ENCODE assay signal across 9 mouse cellular contexts in the genomic region with DNA sequence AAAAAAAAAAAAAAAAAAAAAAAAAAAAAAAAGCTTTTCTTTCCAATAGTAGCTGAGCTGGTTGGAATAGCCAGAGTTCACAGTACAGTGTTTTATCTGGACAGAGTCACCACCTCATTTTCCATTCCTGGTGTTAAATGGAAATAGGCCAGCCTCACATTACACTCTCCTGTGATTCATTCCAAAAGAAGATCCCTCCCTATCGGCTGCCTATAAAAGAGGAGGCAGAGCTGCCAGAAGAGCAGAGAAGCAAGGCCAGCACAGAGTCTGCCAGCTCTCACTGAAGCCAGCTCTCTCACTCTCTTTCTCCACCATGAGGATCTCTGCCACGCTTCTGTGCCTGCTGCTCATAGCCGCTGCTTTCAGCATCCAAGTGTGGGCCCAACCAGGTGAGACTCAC. TPM values are rescaled to one million over a fixed set of nuclear protein-coding genes. Genes with fewer than 3 reads are reported as not detected.
DNase-seq lines count a peak whose midpoint lies in the region; ATAC-seq lines count a peak whose summit lies in the region.
"Had no signal": no experiment of that assay in that cellular context is flagged by ENCODE, and none has a peak within 500 bp of the region (broad histone marks: within the 10 kb centered on the region; RNA-seq: fewer than 3 reads in every experiment).

A gene (plus strand): TSS at position 242 of the 400 bp plus-strand sequence.

- H3K4me1 ChIP-seq in hindbrain, embryonic 11.5 days (replicated peaks; ENCODE audit: control insufficient read depth, insufficient read depth, low read length): no peaks in the 10 kb centered on the region

- H3K36me3 ChIP-seq in hindbrain, embryonic 11.5 days (ENCODE audit: control insufficient read depth, insufficient read depth, low read length): no peaks in the 10 kb centered on the region

- H3K9ac ChIP-seq in hindbrain, embryonic 11.5 days (ENCODE audit: low read depth, low read length): no peak within 1 kb of the TSS

- H3K27ac ChIP-seq in hindbrain, embryonic 11.5 days (ENCODE audit: low read depth, low read length): no peak within 1 kb of the TSS

- DNase-seq in cerebellum, adult 9-11 months: peak; percentile 2
- no peak for DNase-seq in cerebellum, adult 8-10 months
- peak; percentile 37 for DNase-seq in ovary, adult 18-20 months (ENCODE audit: low spot score)
- DNase-seq in ovary, postnatal 10 days (ENCODE audit: low spot score): no peak
- peak; percentile 61 to 72 for DNase-seq in heart, adult 9 months (ENCODE audit: low spot score in 2 of 2)
- DNase-seq in ovary, postnatal 36 days (ENCODE audit: low spot score): peak; percentile 19
- no peak for DNase-seq in retina, embryonic 14.5 days (ENCODE audit: low spot score)
- no peak for DNase-seq in hindbrain, embryonic 11.5 days (ENCODE audit: low spot score)
- DNase-seq: kidney, postnatal 4 days had no signal

- WGBS in hindbrain, embryonic 11.5 days: 69% methylated on average over 3 of the region's 3 CpGs

- no peak within 1 kb of the TSS for H3K4me2 ChIP-seq in hindbrain, embryonic 11.5 days (replicated peaks; ENCODE audit: low read depth, low read length)

- no peak within 1 kb of the TSS for H3K4me3 ChIP-seq in hindbrain, embryonic 11.5 days (ENCODE audit: low read depth, low read length)

- no peaks in the 10 kb centered on the region for H3K27me3 ChIP-seq in hindbrain, embryonic 11.5 days (ENCODE audit: control insufficient read depth, insufficient read depth, low read length)

- no peak for ATAC-seq in hindbrain, embryonic 11.5 days (ENCODE audit: low FRiP score)

- no peaks in the 10 kb centered on the region for H3K9me3 ChIP-seq in hindbrain, embryonic 11.5 days (ENCODE audit: control insufficient read depth, low read length)

RNA-seq across cellular contexts. Expression of the gene that starts here (rescaled TPM):
- polyA plus RNA-seq in hindbrain, embryonic 11.5 days (2014; fragmentation: Nextera tagmentation; extraction: Ambion mirVana): 1.0 TPM in 1 of 2 replicates, not detected in the other

Comparison
In these comparisons a context has a peak if more than half of its experiments do, and no peak if none do; other contexts are left out.
1. DNase-seq: peak in cerebellum, adult 9-11 months (single experiment), ovary, adult 18-20 months (single experiment), heart, adult 9 months (2 of 2) and ovary, postnatal 36 days (single experiment); none in cerebellum, adult 8-10 months (single experiment), ovary, postnatal 10 days (single experiment), retina, embryonic 14.5 days (single experiment) and hindbrain, embryonic 11.5 days (single experiment).